Mouse (Mus musculus): ENCODE measurements around the gene Slc10a2.

DNA sequence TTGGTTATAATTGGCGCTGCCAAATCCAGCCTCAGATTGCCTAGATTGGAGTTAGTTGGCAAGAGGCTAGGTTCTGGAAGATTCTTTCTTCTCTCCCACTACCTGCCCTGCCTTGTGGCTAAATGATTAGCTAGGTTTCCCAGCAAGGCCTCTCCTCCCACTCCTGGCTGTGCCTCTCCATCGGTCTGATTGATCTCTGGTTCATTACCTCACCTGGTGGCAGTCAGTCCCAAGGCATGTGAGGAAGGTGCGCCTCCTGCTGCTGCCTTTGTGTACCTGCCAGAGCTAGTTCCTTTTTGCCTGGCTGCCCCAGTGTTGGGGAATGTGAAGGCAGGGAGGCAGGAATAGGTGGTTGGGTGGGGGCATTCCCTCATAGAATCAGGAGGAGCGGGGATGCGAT is 1.7 kb upstream of the Slc10a2 start:
- TF ChIP-seq USF1 (IDR thresholded peaks at IDR 0.05; ENCODE audit: low read depth), result no peak
- TF ChIP-seq MAX (IDR thresholded peaks at IDR 0.05; ENCODE audit: low read depth), result no peak
- TF ChIP-seq POLR2A (IDR thresholded peaks at IDR 0.05; ENCODE audit: insufficient read length, low read depth), result no peak
- no peak for TF ChIP-seq SRF (IDR thresholded peaks at IDR 0.05; ENCODE audit: control insufficient read depth, insufficient read length, low read depth)
- no peak for TF ChIP-seq MYOD1 (IDR thresholded peaks at IDR 0.05; ENCODE audit: control insufficient read depth in 1 of 3, insufficient read length in 2 of 3, low read depth in 2 of 3)
- no peak for TF ChIP-seq POLR2AphosphoS2 (IDR thresholded peaks at IDR 0.05; ENCODE audit: insufficient read length, low read depth)
- TF ChIP-seq REST (IDR thresholded peaks at IDR 0.05; ENCODE audit: insufficient read depth, insufficient read length), result no peak

Measured in myocyte (in vitro differentiated cells).